Mouse (Mus musculus): ENCODE measurements around the gene Krt16. TPM values are rescaled to one million over a fixed set of nuclear protein-coding genes. Genes with fewer than 3 reads are reported as not detected.

Krt16 gene
- not detected in 2 replicates for polyA plus RNA-seq (2012; rRNA removed; ENCODE audit: low replicate concordance)

GRCm38 (mm10) chr11:100248852-100249465, at the start of gene Krt16:
TSS of gene Krt16 (minus strand) at chr11:100248902.

DNA sequence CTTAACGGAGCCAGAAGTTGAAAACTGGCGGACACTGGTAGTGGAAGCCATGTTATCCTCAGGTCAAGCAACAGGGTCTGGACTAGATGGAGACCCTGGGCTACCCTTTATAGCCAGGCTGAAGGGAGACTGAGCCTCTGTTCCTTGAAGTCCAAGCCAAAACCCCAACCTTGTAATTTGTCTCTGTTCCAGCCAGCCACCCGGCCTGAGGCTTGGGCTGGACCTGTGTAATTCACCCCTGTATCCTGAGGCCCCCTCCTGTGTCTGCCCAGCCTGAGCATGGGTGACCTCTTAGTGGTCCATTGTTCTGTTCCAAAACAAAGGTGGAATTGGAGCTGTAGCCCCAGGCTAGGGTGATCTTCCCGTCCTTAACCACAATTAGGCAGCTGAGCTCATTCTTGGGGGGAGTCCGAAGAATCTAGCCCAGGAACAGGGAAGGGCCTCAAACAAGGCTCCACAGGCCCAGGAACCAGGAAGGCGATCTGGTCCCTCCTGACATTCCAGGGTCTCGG, 21.2 kb upstream of the Krt16 start, which contains the start of gene Krt42:
TSS of gene Krt42 (minus strand) at position 51 of the 512 bp plus-strand sequence.

DNA sequence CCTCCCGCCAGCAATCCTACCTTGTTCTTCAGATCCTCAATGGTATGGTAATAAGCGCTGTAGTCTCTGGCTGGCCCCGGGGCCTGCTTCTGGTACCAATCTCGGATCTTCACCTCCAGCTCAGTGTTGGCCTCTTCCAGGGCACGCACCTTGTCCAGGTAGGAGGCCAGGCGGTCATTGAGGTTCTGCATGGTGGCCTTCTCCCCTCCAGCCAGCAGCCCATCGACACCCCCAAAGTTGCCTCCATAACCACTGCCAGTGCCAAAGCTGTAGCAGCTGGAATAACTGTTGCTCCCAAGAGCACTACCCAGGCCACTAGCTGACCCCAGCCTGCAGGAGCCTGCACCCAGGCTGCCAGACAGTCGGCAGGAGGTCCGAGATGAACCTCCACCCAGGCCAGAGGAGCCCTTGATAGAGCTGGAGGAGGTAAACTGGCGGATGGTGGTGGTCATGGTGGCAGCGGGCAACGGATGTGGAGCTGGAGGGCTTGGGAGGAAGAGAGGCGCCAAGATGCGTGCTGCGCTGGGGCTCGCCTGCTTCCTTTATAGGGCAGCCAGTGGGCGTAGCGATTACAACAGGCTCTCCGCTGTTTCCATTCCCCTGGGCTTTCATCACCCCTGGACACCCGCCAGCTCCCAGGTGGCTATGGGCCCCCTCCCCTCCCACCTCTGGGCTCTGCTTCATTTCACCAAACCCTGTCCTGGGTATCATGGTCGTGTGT, 12.0 kb upstream of the Krt16 start, which contains the start of gene Krt17:
TSS of gene Krt17 (minus strand) at position 516 of the 721 bp plus-strand sequence.

GRCm38 (mm10) chr11:100207498-100207897, 41.2 kb downstream of the Krt16 start, which contains the start of gene Krt14:
TSS of gene Krt14 (minus strand) at chr11:100207548.

Other genes with a start within 250 kb of the Krt16 start
- gene Krt33a, start 232.7 kb downstream of the Krt16 start, polyA plus RNA-seq (2012; rRNA removed; ENCODE audit: low replicate concordance), result 0.06 TPM in 2 replicates
- not detected in 2 replicates for gene Krt33b, start 219.0 kb downstream of the Krt16 start, polyA plus RNA-seq (2012; rRNA removed; ENCODE audit: low replicate concordance)
- gene Krt34, start 207.3 kb downstream of the Krt16 start, polyA plus RNA-seq (2012; rRNA removed; ENCODE audit: low replicate concordance), result not detected in 2 replicates
- gene Krt31, start 198.4 kb downstream of the Krt16 start, polyA plus RNA-seq (2012; rRNA removed; ENCODE audit: low replicate concordance), result not detected in 2 replicates
- gene Krt32, start 160.7 kb downstream of the Krt16 start, polyA plus RNA-seq (2012; rRNA removed; ENCODE audit: low replicate concordance), result not detected in 2 replicates
- not detected in 2 replicates for gene Krt35, start 152.7 kb downstream of the Krt16 start, polyA plus RNA-seq (2012; rRNA removed; ENCODE audit: low replicate concordance)
- 2.0 and 2.9 TPM in 2 replicates for gene Krt36, start 143.3 kb downstream of the Krt16 start, polyA plus RNA-seq (2012; rRNA removed; ENCODE audit: low replicate concordance)
- gene Krt13, start 127.3 kb downstream of the Krt16 start, polyA plus RNA-seq (2012; rRNA removed; ENCODE audit: low replicate concordance), result 0.49 TPM in 1 of 2 replicates, not detected in the other
- gene Krt15, start 113.0 kb downstream of the Krt16 start, polyA plus RNA-seq (2012; rRNA removed; ENCODE audit: low replicate concordance), result 1.1 TPM in 1 of 2 replicates, not detected in the other
- 14.2 and 271 TPM in 2 replicates for gene Krt19, start 100.2 kb downstream of the Krt16 start, polyA plus RNA-seq (2012; rRNA removed; ENCODE audit: low replicate concordance)
- gene Krt9, start 55.7 kb downstream of the Krt16 start, polyA plus RNA-seq (2012; rRNA removed; ENCODE audit: low replicate concordance), result 0.04 TPM in 1 of 2 replicates, not detected in the other
- 0.11 and 0.26 TPM in 2 replicates for gene Krt14, start 41.4 kb downstream of the Krt16 start, polyA plus RNA-seq (2012; rRNA removed; ENCODE audit: low replicate concordance)
- 4.0 TPM in 1 of 2 replicates, not detected in the other for gene Krt17, start 12.1 kb upstream of the Krt16 start, polyA plus RNA-seq (2012; rRNA removed; ENCODE audit: low replicate concordance)
- gene Krt42, start 21.0 kb upstream of the Krt16 start, polyA plus RNA-seq (2012; rRNA removed; ENCODE audit: low replicate concordance), result not detected in 2 replicates
- 118 and 139 TPM in 2 replicates for gene Eif1, start 71.0 kb upstream of the Krt16 start, polyA plus RNA-seq (2012; rRNA removed; ENCODE audit: low replicate concordance)
- not detected in 2 replicates for gene Gast, start 85.5 kb upstream of the Krt16 start, polyA plus RNA-seq (2012; rRNA removed; ENCODE audit: low replicate concordance)
- gene Hap1, start 107.2 kb upstream of the Krt16 start, polyA plus RNA-seq (2012; rRNA removed; ENCODE audit: low replicate concordance), result 0.97 and 7.3 TPM in 2 replicates
- gene Jup, start 148.9 kb upstream of the Krt16 start, polyA plus RNA-seq (2012; rRNA removed; ENCODE audit: low replicate concordance), result 171 and 312 TPM in 2 replicates
- 14.1 and 62.2 TPM in 2 replicates for gene P3h4, start 165.9 kb upstream of the Krt16 start, polyA plus RNA-seq (2012; rRNA removed; ENCODE audit: low replicate concordance)
- gene Fkbp10, start 166.8 kb upstream of the Krt16 start, polyA plus RNA-seq (2012; rRNA removed; ENCODE audit: low replicate concordance), result 32.9 and 157 TPM in 2 replicates
- 30.8 and 85.2 TPM in 2 replicates for gene Nt5c3b, start 192.9 kb upstream of the Krt16 start, polyA plus RNA-seq (2012; rRNA removed; ENCODE audit: low replicate concordance)
- 0.29 and 0.95 TPM in 2 replicates for gene Klhl10, start 193.0 kb upstream of the Krt16 start, polyA plus RNA-seq (2012; rRNA removed; ENCODE audit: low replicate concordance)
- 3.5 and 9.2 TPM in 2 replicates for gene Klhl11, start 223.8 kb upstream of the Krt16 start, polyA plus RNA-seq (2012; rRNA removed; ENCODE audit: low replicate concordance)